Mouse (Mus musculus) embryonic facial prominence, embryonic 13.5 days (tissue): Measurements from ENCODE around the gene Npas3. TPM values are rescaled to one million over a fixed set of nuclear protein-coding genes. Genes with fewer than 3 reads are reported as not detected.

Experiments used
- ATAC-seq: fragments of 200-750 bp; cut with Nextera tagmentation; 2 replicates; pipeline ENCODE4 v1.8.0; 2017; ENCODE audit warnings: low read depth; ENCODE audit not compliant: insufficient number of reproducible peaks, insufficient read depth, low FRiP score, low TSS enrichment
- H3K27ac ChIP-seq: fragments of 300-500 bp; sonication (generic); 2 replicates; pipeline ENCODE4 v1.5.1; 2015; ENCODE audit warnings: moderate library complexity, mild to moderate bottlenecking, inconsistent platforms
- H3K27me3 ChIP-seq: fragments of 300-500 bp; sonication (generic); 2 replicates; pipeline ENCODE4 v1.6.1; 2015; ENCODE audit warnings: mild to moderate bottlenecking, inconsistent platforms
- H3K36me3 ChIP-seq: fragments of 300-500 bp; sonication (generic); 2 replicates; pipeline ENCODE4 v1.6.1; 2015; ENCODE audit warnings: mild to moderate bottlenecking, inconsistent platforms
- H3K4me1 ChIP-seq: fragments of 300-500 bp; sonication (generic); 2 replicates; pipeline ENCODE4 v1.6.1; 2015; ENCODE audit warnings: inconsistent platforms
- H3K4me2 ChIP-seq: fragments of 300-500 bp; sonication (generic); 2 replicates; pipeline ENCODE4 v1.6.1; 2015; ENCODE audit warnings: moderate library complexity, mild to moderate bottlenecking, inconsistent platforms
- H3K4me3 ChIP-seq: fragments of 300-500 bp; sonication (generic); 2 replicates; pipeline ENCODE4 v1.5.1; 2015; ENCODE audit warnings: mild to moderate bottlenecking, inconsistent platforms
- H3K9ac ChIP-seq: fragments of 300-500 bp; sonication (generic); 2 replicates; pipeline ENCODE4 v1.6.1; 2015; ENCODE audit warnings: mild to moderate bottlenecking, inconsistent platforms
- H3K9me3 ChIP-seq: fragments of 300-500 bp; sonication (generic); 2 replicates; pipeline ENCODE4 v1.6.1; 2016; ENCODE audit warnings: inconsistent platforms
- WGBS: fragments of 180-500 bp; shearing (Covaris S2); methylation state at CpG from one replicate; pipeline ENCODE4 v1.1.7; 2015; ENCODE audit warnings: mixed read lengths; 5-methylcytosine and 5-hydroxymethylcytosine counted together
- polyA plus RNA-seq: library from polyadenylated mRNA; unstranded; fragments of >200 nt; fragmentation: Nextera tagmentation; extraction: Ambion mirVana; gene quantifications from 2 replicates; pipeline ENCODE4 v1.2.1, GENCODE M21; 2015

The Npas3 gene
- polyA plus RNA-seq, 1 experiment from 2014 or later = 4.3 TPM

DNA sequence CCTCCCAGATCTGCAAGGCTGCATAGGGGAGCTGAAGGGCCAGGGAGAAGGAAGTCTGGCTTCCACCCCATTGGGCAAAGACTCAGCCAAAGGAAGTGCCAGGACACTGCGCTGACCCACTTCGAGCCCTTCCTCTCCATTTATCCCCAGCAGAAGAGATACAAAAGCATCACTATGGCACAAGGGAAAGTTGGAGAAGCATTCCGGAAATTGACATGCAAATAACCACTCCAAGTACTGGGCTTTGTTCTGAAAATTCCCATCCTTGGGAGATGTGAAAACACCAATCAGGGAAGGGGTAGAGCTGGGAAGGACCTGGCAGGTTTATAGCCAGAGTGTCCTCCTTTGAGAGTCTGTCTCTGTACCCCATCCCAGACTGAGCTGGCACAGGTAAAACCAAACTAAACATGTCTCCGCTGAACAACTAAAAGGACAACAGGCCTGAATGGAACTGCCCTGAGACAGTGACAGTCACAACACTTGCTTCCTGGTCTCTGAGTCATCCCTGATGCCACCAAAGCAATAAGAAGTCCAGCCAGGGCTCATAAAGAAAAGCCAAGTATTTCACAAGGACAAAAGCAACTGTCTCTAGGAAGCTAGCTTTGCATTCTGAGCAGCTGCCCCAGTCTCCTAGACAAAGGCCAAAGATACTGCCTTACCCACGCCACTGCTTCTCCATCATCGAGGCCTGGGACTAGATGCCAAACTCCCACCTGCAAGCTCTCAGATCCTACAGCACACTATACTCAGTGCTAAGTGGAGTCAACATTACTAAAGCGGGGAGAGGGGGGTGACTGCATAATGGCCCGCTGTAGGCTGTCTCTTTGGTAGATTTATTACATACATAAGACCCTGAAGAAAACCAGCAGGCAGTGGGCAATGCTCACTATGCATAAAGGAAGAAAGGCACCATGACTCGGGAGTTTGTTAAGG, 733.4 kb downstream of the Npas3 start:
- 81% methylated on average over 9 of the region's 9 CpGs for WGBS
- peaks cover 4% of the 10 kb centered on the region; the same call in 1 of the 2 replicates for H3K4me1 ChIP-seq
- H3K36me3 ChIP-seq = no peaks in the 10 kb centered on the region
- H3K9ac ChIP-seq = no peak overlapping the region
- no peak for ATAC-seq
- H3K27me3 ChIP-seq = no peaks in the 10 kb centered on the region
- no peaks in the 10 kb centered on the region for H3K9me3 ChIP-seq
- H3K27ac ChIP-seq = no peak overlapping the region
- H3K4me3 ChIP-seq = no peak overlapping the region
- no peak overlapping the region for H3K4me2 ChIP-seq

DNA sequence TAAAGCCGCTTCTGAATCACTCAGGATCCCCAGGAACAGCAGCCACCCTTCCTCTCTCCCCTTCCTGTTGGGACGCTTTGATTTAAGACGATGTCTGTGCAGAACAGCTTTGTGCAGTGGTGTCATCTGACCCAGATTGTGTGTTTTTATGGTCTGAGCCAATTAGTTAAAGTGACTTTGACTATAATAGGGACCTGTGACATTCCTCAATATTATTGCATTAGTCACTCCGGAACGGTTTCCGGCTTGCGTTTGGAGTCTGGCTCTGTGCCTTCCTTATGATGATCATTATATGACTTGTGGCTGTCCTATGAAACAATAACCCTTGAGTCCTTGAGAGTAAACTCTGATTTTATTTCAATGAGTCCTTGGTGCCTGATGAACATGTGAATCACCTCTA, 735.5 kb downstream of the Npas3 start:
- peaks cover 4% of the 10 kb centered on the region; the same call in 1 of the 2 replicates for H3K4me1 ChIP-seq
- H3K9ac ChIP-seq = no peak overlapping the region
- H3K36me3 ChIP-seq = no peaks in the 10 kb centered on the region
- no peak overlapping the region for H3K4me2 ChIP-seq
- no peaks in the 10 kb centered on the region for H3K27me3 ChIP-seq
- H3K9me3 ChIP-seq = no peaks in the 10 kb centered on the region
- no peak overlapping the region for H3K27ac ChIP-seq
- WGBS = 62% methylated on average over 7 of the region's 7 CpGs
- ATAC-seq = no peak
- H3K4me3 ChIP-seq = no peak overlapping the region

DNA sequence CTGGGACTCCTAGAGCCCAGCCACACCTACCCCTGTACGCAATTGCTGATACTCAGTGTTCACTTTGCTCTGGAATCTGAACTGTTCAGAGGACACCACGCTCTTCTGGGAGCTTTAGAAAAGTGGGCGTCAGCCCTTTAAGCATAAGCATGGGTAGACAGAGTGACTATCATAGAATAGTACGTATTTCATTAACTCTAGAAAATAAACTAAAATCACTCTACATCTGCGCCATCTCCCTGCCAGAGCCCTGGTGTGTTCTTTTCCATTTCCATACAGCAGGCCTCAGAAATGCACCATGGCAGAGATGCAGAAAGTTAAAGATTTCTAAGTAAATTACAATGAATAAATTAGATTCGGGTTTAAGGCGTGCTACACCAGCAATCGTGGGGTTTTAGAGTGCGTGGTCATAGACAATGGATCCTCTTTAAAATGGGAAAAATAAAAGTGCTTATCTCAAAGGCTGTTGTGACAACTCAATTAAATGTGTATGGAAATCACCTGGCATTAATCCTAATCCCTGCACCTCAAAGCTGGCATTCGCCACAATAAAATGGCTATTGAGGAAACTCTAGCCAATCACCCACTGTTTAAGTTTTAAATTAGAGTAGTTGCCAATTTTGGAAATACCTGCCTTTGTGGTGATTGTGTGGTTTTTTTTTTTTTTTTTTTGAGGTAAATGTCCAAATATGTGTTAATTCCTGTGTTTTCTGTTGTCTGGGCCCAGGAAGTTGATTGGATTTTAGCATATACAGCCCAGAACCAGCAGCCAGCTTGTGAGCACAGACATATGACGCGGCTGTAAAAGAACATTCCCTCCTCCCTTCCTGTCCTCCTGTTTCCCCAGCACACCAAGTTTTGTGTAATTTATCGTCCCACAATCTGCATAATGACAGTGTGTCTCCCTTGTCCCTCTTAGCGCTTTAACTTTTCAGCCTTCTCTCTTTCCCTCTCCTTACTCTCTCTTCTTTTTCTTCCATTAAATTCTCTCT, 737.7 kb downstream of the Npas3 start:
- no peaks in the 10 kb centered on the region for H3K9me3 ChIP-seq
- H3K9ac ChIP-seq = no peak overlapping the region
- no peaks in the 10 kb centered on the region for H3K27me3 ChIP-seq
- no peak overlapping the region for H3K4me3 ChIP-seq
- peaks cover 4% of the 10 kb centered on the region; the same call in 1 of the 2 replicates for H3K4me1 ChIP-seq
- H3K36me3 ChIP-seq = no peaks in the 10 kb centered on the region
- WGBS = 82% methylated on average over 14 of the region's 14 CpGs
- ATAC-seq = no peak
- H3K27ac ChIP-seq = no peak overlapping the region
- no peak overlapping the region for H3K4me2 ChIP-seq

DNA sequence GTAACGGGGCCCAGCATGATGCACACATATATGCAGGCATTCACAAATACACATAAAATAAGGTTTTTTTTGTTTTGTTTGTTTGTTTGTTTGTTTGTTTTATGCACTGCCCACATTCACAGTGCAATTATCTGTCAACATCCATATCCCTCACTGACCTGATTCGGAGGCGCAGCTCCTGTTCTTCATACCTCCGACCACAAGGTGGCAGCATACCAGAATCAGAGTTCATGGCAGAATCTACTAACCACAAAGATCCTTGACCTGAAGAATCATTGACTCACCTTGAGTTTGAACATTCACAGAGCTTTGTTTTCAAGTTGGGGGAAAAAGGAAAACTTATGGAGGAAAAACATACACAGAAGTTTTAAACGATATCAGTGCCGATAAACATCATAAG, 743.9 kb downstream of the Npas3 start:
- H3K9ac ChIP-seq = no peak overlapping the region
- no peak overlapping the region for H3K4me3 ChIP-seq
- no peak overlapping the region for H3K27ac ChIP-seq
- H3K27me3 ChIP-seq = no peaks in the 10 kb centered on the region; the same call in 1 of the 2 replicates
- 96% methylated on average over 6 of the region's 6 CpGs for WGBS
- no peaks in the 10 kb centered on the region for H3K9me3 ChIP-seq
- no peak overlapping the region for H3K4me2 ChIP-seq
- no peaks in the 10 kb centered on the region for H3K4me1 ChIP-seq
- no peaks in the 10 kb centered on the region for H3K36me3 ChIP-seq
- no peak for ATAC-seq

DNA sequence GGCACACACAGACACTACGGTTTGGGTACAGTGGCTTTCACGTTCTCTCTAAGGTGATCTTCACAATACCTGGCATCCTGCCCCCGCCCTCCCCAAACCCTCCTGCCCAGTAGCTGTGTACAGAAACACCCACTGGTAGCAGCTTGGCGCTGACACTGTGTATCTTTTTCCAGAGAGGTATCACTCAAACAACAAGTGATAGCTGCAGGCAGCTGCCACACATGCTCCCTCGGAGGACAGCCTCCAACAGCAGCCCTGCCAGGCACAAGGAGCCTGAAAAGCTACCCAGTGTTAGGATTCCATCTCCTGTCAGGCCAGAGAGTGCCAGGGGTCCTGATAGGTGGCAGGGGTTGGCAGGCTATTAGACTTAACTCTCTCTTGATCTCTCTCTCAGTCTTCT, 747.2 kb downstream of the Npas3 start:
- ATAC-seq = no peak
- Histone ChIP-seq H3K9ac (no peak overlapping the region), H3K27me3 (no peaks in the 10 kb centered on the region; the same call in 1 of the 2 replicates), H3K4me3 (no peak overlapping the region), H3K9me3 (no peaks in the 10 kb centered on the region), H3K4me1 (peaks cover 7% of the 10 kb centered on the region), H3K36me3 (no peaks in the 10 kb centered on the region), H3K27ac (no peak overlapping the region), H3K4me2 (no peak overlapping the region)
- 75% methylated on average over 5 of the region's 5 CpGs for WGBS

DNA sequence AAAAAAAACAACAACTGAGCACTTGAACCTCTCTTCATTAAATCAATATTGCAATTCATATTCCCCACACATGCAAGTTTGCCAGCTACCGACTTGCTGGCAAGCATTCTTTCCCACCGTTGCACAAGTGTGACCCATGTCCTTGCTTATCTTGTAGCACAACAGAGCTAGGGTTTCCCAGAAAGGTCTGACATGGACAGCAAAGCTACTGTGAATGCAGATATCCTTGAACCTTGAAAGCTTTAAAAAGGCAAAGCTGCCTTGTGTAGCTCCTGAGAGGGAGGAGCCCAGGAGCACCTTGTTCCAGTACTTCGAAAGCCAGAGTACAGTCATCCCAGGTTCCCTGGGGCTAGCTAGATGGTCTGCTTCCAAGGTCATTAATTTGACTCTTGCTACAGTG, 748.7 kb downstream of the Npas3 start:
- H3K4me2 ChIP-seq = no peak overlapping the region
- H3K4me3 ChIP-seq = no peak overlapping the region
- H3K4me1 ChIP-seq = peaks cover 7% of the 10 kb centered on the region
- no peak overlapping the region for H3K27ac ChIP-seq
- no peaks in the 10 kb centered on the region; the same call in 1 of the 2 replicates for H3K27me3 ChIP-seq
- no peak overlapping the region for H3K9ac ChIP-seq
- ATAC-seq = no peak
- H3K36me3 ChIP-seq = no peaks in the 10 kb centered on the region
- no peaks in the 10 kb centered on the region for H3K9me3 ChIP-seq
- WGBS = 87% methylated on average over 3 of the region's 3 CpGs

DNA sequence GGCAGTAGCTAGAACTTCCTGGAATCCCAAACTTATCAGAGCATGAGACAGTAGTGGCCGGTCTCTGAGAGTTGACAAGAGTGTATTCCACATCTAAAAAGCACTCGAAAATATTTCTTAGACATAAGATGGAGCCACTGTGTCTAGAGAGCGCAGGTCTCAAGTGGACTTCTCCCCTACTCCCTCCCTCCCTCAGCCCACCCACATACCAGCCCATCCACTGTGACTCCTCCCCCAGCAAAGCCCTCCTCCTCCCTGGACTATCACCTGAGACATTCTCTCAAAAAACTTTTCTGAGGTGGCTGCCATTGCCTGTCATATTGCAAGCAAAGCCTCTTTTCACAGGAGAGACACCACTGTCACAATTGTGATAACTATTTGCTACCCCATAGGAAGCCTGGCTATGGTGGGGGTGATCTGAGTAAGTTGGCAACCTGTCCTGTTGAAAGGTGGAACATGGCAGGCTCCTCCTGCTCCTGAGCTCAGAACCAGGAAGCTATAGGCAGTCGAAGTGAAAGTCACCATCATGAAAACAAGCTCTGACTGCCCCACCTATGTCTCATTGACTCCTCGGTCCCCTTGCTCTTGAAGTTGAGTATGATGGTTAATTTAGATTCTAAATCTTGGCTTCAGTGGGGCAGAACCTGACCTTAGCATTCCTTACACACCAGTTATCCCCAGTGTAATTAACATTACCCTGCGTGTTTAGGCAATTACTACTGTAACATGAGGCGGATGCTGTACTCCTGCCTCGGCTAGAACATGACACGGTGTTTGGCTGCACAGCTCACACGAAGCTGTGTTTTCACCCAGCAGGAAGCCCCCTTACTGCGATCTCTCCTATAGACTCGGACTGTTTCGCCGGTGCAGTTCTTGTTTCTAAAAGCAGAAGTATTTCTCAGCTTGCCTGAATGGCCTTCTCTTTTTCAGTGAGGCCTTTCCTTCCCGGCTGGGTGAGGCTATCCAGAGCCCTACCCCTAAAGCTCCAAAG, 751.5 kb downstream of the Npas3 start:
- Histone ChIP-seq H3K9ac (no peak overlapping the region), H3K4me2 (peak overlapping the region; percentile 36), H3K4me1 (peaks cover 7% of the 10 kb centered on the region), H3K27ac (no peak overlapping the region), H3K4me3 (no peak overlapping the region), H3K27me3 (peaks cover 3% of the 10 kb centered on the region; the same call in 1 of the 2 replicates), H3K9me3 (no peaks in the 10 kb centered on the region), H3K36me3 (no peaks in the 10 kb centered on the region)
- no peak for ATAC-seq
- 37% methylated on average over 15 of the region's 15 CpGs for WGBS

DNA sequence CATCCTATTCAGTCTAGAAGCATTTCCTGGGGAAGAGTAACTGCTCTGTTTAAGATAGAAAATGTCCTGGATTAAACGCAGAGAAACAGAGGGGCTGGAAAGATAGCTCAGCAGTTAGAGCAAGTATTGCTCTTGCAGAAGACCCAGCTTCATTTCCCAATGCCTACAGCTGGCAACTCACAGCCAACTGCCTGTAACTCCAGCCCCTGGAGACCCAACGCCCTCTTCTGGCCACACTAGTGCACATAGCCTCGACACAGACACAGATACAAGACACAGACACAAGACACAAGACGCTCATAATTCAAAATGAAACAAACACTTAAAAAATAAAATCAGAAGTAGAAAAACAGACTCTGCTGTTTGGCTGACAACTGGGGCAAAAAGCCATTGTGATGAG, 754.0 kb downstream of the Npas3 start:
- no peak overlapping the region for H3K4me3 ChIP-seq
- ATAC-seq = no peak
- 73% methylated on average over 4 of the region's 4 CpGs for WGBS

DNA sequence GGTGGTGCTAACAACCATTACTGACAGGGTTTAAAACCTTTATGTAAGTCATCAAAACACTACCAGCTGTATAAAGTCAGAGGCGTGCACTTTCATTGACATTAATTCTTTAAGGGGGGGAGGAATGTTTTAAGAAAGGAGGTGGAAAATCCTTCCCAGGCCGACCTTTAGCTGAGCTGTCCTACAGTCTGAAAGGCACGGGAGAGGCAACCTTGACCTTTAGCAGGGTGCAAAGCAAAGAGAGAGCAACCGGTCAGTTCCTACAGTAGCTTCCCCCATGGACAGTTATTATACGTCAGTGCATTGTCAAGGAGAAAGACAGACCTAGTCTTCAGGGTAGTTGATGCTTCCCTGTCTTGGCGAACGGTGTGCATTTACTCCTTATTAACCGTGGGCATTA, 756.1 kb downstream of the Npas3 start:
- Histone ChIP-seq H3K36me3 (no peaks in the 10 kb centered on the region), H3K4me2 (no peak overlapping the region)
- 36% methylated on average over 8 of the region's 8 CpGs for WGBS

More for the DNA sequence above, 754.0 kb downstream of the Npas3 start:
- Histone ChIP-seq H3K4me1 (peaks cover 7% of the 10 kb centered on the region), H3K27me3 (0 out of 2 replicates have a peak, but pooled peaks cover 3% of the 10 kb centered on the region), H3K9me3 (no peaks in the 10 kb centered on the region), H3K4me2 (no peak overlapping the region), H3K27ac (no peak overlapping the region), H3K36me3 (no peaks in the 10 kb centered on the region), H3K9ac (no peak overlapping the region)

DNA sequence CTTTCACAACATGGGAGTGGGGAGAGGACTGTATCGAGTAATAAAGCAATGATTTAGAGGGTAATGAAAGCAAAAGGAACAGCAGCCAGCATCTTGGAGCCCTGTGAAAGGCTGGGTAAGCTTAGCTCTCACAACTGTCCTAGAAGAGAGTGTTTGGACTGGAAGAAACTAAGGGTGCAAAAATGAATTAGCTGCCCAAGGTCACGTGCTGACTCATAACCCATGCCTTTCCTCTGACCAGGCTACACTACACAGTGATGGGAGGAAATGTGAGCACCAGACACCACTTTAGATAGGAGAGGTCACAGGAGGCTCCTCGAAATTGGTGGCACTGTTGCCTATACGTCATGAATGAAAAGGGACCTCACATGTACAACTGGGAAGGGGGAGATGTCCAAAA, 757.1 kb downstream of the Npas3 start:
- H3K9ac ChIP-seq = no peak overlapping the region
- ATAC-seq = no peak
- H3K9me3 ChIP-seq = no peaks in the 10 kb centered on the region
- no peaks in the 10 kb centered on the region for H3K36me3 ChIP-seq
- peaks cover 1% of the 10 kb centered on the region; the same call in 1 of the 2 replicates for H3K4me1 ChIP-seq
- H3K4me3 ChIP-seq = no peak overlapping the region
- H3K4me2 ChIP-seq = no peak overlapping the region
- 84% methylated on average over 4 of the region's 4 CpGs for WGBS
- 0 out of 2 replicates have a peak, but pooled peaks cover 3% of the 10 kb centered on the region for H3K27me3 ChIP-seq
- no peak overlapping the region for H3K27ac ChIP-seq

More for the DNA sequence above, 756.1 kb downstream of the Npas3 start:
- Histone ChIP-seq H3K4me1 (peaks cover 7% of the 10 kb centered on the region), H3K9me3 (no peaks in the 10 kb centered on the region), H3K9ac (no peak overlapping the region), H3K27ac (no peak overlapping the region), H3K4me3 (no peak overlapping the region), H3K27me3 (0 out of 2 replicates have a peak, but pooled peaks cover 3% of the 10 kb centered on the region)
- no peak for ATAC-seq
